Mouse (Mus musculus) left cerebral cortex, postnatal 10 days (tissue): ENCODE data around the gene Insig1. TPM values are rescaled to one million over a fixed set of nuclear protein-coding genes. Genes with fewer than 3 reads are reported as not detected.

Experiments used
- DNase-seq, 2 experiments: peaks; one replicate each; pipeline ENCODE4 v3.0.0; 2021 to 2022; ENCODE audit warnings: low spot score in 2 of 2, mixed read lengths in 1 of 2; ENCODE audit errors: extremely low spot score in 1 of 2
- intact Hi-C: fragments of 180-260 bp; cut with DNase I; formaldehyde crosslinking; loops from one replicate; pipeline ENCODE4 v1.15.1; 2025
- total RNA-seq, 2 experiments: library from RNA; stranded (reverse); gene quantifications; 2 replicates each; pipeline ENCODE4 v1.2.3; 2021

Gene Insig1
- total RNA-seq, 2 experiments from 2014 or later: 88.0 to 102 TPM

DNA sequence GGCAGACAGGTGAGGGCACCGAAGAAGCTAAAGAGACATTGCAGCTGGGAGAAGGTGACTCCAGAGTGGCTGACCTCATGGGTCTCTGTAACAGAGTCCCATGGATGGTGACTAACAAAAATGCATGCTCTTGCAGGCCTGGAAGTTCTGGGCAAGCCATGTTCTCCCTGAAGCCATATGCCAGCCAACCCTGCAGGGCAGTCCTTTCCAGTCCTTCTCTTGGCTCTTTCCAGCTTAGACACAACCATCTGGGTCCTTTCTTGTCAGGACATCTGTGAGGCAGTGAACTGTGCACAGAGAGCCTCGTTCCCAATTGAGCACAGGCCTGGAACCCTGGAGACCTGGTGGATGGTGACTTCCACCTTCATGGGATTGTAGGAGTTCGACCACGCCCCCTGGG, 35.8 kb downstream of the Insig1 start:
- no peak for DNase-seq
- intact Hi-C loops: no loop called here

DNA sequence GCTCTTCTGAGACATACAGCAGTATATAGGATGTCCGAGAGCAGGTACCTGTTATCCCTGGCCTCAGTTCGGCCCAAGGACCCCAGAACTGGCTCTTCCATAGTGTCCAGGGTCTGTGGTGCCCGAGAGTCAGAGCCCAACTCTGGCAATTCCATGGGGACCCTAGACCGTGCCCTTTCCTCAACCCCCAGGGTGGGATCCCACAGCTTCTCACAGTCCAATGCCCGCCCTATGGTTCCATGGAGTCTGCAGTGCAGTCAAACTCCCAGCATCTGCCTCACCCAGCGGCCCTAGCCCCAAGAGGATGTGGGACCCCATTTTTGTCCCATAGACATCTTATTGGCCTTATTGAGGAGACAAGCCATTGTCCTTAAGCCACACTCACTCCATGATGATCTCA, 36.8 kb downstream of the Insig1 start:
- intact Hi-C loops: no loop called here
- no peak for DNase-seq

DNA sequence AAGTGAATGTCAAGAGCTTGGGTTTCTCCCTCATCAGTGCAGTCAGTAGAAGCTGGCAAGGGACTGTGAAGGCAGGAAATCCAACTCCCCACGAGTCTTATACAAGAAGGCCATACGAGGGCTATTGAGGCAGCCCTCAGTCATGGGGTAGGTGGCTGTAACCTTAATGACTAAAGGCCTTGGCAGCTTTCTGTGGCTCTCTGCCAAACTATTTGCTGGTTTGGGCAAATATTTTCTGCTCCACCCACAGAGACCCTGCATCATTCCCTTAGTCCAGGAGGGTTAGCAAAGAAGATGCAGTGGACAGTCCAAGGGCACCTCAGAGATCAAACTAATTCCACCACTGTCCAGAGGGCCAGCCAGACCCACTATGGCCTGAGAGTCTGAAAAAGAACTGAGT, 39.7 kb downstream of the Insig1 start:
- intact Hi-C loops: no loop called here
- DNase-seq: no peak

DNA sequence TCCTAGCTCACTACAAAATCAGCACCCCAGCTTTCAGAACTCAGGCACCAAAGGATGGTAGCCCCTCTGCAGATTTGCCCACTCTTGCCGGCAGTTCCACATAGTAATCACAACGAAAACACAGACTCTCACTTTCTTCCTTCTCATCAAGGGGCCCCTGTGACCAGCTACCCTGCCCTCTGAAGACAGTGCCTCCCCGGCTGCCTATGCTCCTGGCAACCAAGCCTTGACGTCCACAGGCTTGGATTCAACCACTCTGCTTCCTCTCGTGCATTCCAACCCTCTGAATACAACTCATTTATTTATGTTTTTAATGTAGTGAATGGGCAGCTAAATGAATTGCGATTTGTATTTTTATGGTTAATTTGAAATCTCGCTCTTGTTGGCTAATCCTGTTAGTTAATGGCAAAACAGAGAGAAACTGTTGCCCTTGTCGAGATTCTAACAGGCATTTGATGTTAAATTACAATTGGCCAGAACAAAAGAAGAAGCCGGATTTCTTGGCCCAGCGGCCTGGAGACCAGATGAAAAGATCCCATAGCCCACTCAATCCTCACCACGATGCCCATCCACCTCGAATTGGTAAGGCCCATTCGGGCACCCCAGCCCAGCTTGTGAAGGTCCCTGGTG, 46.2 kb downstream of the Insig1 start:
- intact Hi-C loops: no loop called here
- DNase-seq: no peak

DNA sequence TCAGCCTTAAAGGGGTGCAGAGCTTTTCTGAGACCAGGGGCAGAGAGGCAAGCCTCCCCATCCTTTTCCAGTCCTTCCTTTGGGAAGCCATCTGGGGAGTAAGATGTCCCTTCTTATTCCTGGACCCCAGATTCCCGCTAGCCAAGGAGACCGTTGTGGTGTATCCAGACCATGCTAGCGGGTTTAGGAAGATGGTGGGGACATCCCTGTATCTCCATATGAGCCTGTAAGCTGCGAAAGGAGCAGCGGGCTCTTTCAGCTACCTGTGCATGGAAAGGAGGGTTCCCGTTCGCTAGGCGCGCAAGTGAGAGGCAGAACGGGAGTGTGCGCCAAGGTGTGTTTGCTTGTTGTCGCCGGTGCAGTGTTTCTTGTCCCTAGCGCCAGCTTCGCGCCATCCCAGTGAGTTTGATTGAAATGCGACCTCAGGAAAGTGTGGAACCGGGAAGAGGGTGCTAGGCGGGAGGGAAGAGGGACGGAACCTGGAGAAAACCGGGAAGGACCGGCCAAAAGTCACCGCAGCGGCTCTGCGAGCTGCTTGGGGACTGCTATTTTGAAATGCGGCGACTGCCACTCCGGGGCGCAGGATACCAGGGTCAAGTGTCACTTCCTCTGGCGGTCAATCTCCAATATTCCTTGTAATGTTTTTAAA, 46.8 kb downstream of the Insig1 start:
- DNase-seq: no peak
- intact Hi-C loops: no loop called here

DNA sequence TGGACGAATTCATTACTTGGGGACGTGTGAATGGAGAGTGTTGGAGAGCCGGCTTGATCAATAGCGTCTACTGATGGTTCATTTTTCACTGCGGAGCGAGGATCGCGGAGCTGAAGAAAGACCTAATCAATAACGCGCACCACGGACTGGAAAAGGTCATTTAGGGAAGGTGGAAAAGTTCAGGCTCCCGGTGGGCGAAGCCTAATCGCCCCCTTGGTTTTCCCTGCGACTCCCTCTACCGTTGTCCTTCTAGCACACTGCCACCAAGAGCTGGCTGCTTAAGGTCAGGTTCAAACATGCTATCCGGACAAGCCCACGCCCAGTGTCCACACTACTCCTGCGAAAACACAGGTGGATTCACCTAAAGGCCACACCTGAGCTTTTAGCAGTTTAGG, 47.4 kb downstream of the Insig1 start:
- DNase-seq: no peak
- intact Hi-C loops: no loop called here

DNA sequence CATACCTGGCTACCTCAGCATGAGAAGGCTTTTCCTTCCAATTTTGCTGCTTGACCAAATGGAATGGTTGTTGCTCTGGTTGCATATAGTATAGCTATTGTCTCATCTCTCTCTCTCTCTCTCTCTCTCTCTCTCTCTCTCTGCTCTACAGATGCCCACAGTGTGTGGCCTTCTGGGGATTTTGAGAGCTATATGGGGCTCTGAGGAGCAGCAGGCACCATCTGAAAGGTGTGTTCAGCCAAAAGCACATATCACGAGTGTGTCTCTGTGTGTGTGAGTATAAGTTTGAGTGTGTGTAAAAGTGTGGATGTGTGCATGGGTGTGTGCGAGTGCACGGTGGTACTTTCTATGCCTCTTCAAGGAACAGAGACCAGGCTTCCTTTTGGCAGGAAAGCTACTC, 48.4 kb downstream of the Insig1 start:
- intact Hi-C loops: no loop called here

DNA sequence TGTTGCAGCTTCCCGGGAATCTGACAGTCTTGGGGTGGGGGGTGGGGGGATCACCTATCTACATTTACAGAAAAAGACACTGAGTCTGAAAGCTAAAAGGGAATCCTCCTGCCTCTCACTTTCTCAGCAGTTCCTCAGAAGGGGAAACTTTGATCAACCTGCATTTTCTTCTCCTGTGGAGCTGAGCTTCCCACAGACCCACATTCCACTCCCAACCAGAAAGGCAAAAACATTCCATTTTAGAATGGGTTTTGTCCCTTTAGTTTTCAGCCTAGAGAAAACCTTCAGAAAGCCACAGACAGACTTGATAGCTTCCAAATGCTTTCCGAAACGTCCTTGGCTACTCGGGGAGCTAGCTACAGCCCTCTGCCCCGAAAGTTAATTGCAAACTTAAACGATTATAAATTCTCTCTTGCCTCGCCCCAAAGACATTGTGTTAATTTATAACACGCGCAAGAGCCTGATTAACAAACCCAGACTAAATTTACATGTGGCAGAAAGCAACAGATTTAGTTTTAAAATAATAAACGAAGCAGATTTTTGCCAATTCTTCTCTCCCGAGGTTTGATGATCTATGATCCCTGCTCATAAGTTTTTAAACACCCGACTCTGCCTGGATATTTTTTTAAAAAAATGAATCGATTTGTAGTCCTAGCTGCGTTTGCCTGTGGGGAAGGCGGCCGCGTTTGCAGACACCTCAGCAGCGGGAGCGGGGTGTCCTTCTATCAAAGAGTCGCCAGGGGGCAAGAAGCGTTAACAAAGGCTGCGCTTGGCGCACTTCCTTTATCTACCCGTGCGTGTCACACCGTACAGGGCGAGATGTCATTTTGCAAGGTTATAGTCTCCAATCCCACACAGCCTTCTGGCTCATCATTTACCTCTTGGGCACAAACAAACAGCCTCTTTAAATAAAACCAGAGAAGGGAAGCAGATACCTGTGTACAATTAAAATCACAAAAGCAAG, 51.6 kb downstream of the Insig1 start:
- intact Hi-C loops: loop anchor here (5.0 kb wide), 2 partner anchors 45 to 1355 kb away; partner anchors contain the start of genes En2 and Mnx1
- peak; percentile 12 to 62 for DNase-seq

More for the DNA sequence above, 48.4 kb downstream of the Insig1 start:
- no peak for DNase-seq

DNA sequence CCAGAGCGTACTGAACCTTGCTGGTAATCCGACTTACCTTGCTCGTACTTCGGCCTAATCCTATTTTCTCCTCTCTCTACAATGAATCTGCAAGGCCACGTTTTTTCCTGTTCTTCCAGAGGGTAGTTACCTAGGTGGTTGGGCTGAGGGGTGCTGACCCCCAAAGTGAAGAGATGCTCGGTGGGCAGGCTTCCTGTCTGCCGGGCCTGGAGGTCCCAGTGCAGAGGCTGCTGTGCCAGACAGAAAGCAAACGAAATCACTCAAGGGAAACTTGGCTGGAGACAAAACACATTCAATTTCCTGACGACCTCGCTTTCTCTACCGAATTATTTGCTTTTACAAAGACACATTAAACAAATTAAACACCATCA, 52.3 kb downstream of the Insig1 start:
- intact Hi-C loops: loop anchor here (5.0 kb wide), 2 partner anchors 44 to 1354 kb away; partner anchors contain the start of genes En2 and Mnx1
- DNase-seq: no peak

DNA sequence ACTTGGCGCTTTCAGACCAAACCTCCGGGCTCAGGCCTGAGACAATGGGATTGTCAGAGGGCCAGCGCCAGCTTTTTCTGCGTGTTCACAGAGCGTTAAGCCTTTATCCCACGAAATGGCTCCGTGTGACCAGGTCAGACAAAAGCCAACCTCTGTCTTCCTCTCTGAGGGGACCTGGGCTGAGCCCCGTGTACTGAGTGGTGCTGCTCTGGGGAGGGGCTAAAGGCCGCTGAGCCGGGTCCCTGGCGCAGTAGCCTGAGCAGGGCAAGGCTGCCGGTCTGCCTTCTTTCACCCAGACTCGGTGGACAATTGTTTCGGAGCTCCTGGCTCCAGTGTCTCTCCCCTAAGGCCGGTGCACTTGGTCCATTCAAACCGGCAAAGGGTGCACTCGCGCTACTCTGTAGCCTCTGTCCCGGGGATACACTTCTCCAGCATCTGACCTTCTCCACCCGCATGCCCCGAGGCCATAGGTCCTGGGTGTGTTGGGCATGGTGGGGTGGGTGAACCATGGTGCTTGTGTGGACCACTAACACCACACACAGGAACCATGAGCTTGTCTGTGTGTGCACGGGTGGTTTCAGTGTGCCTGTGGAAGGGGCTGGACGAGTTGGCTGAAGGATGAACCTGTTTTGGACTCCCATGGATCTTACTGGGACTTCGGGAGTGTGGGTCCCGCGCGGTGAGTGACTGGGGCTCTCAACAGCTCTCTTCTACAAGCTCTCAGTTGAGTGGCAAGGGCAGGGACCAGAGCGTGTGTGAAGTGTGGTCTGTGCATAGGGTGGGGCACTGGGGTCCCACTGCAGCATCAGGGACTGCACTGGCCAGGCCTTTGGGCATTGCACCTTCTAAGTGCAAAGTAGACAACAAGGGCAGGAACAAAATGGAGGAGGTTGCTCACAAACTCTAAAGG, 53.4 kb downstream of the Insig1 start:
- intact Hi-C loops: loop anchor here (5.0 kb wide), 2 partner anchors 43 to 1353 kb away; partner anchors contain the start of genes En2 and Mnx1
- DNase-seq: peak in 1 of 2 experiments; percentile 15

Other genes starting within 250 kb of the Insig1 start
- 10 to 100 TPM; 12.8 to 12.9 TPM for gene Htr5a, start 229.2 kb upstream of the Insig1 start, total RNA-seq
- gene En2, start 94.3 kb downstream of the Insig1 start, total RNA-seq: not detected
- gene Cnpy1, start 174.4 kb downstream of the Insig1 start, total RNA-seq: under 1 TPM; 0.17 to 0.20 TPM
- gene Rbm33, start 245.8 kb downstream of the Insig1 start, total RNA-seq: 10 to 100 TPM; 59.7 to 63.2 TPM